Mouse (Mus musculus): ENCODE measurements around the gene Olfr855. TPM values are rescaled to one million over a fixed set of nuclear protein-coding genes. Genes with fewer than 3 reads are reported as not detected.

Gene Olfr855
- not detected for polyA plus RNA-seq (2014; fragmentation: Illumina TruSeq; extraction: RNeasy Lipid Tissue Mini Kit (QIAGEN cat#74804); ENCODE audit: low read depth, low replicate concordance)

DNA sequence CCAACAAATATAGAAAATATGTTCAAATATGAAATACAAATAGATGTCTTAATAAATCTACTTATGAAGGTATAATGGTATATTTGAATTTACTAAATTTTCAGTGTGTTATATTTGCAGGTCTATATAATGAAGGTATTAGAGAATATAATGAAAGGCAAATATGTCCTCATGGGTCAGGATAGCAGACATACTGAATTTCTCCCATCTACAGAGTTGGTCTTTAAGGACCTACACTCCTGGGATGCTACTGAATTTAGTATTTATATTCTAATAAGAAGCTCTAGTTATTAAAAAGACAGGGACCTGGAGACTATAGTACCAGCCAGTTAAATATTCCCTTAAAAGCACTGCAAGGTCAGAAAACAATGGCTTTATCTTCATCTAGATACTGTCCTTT is at the start of gene Olfr855:
Olfr855 (plus strand) TSS at position 301 of the 400 bp plus-strand sequence.

DNA sequence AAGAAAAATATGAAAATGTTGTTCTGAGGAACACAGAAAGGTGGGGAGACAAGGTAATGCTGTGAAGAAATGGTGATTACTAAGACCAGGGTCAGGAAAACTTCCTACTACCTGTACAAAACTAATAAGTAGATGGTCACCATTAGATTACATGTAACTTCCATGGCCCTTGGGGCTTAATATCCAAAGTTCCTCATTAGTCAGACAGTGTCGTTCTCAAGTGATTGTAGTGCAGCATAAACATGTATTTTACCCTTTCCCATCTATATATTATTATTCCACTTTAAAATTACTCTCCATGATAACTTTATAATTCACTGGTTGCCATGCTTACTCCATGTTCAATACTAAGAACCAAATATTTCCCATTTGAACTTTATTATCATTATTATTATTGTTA is 41.4 kb upstream of the Olfr855 start, which contains the start of gene Olfr853:
Olfr853 (minus strand) TSS at position 101 of the 400 bp plus-strand sequence.

DNA sequence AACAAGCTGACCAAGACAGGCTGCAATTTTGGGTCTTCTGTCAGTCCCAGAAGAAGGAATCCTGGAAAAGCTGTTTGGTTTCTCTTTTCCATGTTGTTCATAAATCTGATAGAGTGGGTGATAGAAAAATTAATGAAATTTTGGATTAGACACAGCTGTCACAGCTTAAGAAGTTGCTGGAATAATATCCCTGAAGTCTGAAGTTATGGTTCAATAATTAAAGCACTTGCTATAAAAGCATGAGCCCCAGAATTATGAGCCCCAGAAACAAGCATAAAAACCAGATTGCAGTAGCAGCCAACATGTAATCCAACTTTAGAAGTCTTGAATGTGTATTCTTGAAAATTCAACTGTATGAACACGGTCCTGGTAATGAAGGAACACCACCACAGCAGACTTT is 15.1 kb upstream of the Olfr855 start, which contains the start of gene Olfr854:
Olfr854 (minus strand) TSS at position 101 of the 400 bp plus-strand sequence.

DNA sequence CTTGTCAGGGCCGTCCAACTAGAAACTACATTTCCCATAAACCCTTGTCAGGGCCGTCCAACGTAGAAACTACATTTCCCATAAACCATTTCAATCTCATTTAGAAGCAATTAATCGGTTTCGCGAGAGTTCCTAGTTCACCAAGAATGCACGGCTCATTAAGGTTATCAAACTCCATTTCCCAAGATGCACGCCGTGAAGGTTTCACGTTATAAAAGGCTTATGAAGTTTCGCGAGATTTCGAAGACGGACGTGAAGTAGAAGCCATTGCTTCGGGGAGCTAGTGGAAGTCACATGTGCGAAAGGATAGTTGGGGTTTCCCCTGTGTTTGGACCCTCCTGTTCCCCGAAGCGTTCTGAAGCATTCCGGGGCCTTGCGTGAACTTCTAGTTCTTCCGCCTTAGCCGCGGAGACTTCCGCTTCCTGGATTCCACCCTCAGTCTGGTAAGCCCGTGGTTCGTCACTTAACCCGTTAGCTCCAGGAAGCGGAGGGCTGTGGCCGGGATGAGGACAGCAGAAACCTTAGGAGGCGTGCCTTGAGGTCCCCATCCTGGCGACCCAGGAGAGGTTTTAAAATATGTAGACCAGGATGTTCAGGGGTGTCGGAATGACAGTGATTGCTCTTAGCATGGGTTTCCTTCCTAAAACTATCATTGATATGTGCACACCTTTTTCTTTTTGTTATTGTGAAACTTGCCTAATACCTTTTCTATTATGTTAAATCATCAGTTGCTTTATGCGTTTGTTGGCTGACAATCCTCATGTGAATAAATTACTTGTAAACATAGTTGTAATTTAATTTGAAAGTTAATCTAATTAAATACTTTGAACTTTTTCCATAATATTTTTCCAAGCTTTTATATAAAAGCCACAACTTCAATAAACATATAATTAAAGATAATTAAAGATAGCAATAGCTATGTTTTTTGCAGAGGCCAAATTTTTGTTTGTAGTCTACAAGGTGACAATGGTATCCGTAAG is 39.7 kb downstream of the Olfr855 start, which contains the start of gene Zfp317:
Zfp317 (plus strand) TSS at position 260 of the 980 bp plus-strand sequence.

Other genes with a start within 250 kb of the Olfr855 start
- not detected for gene Olfr845, start 246.2 kb upstream of the Olfr855 start, polyA plus RNA-seq (2014; fragmentation: Illumina TruSeq; extraction: RNeasy Lipid Tissue Mini Kit (QIAGEN cat#74804); ENCODE audit: low read depth, low replicate concordance)
- not detected for gene Olfr846, start 218.6 kb upstream of the Olfr855 start, polyA plus RNA-seq (2014; fragmentation: Illumina TruSeq; extraction: RNeasy Lipid Tissue Mini Kit (QIAGEN cat#74804); ENCODE audit: low read depth, low replicate concordance)
- gene Olfr847, start 203.9 kb upstream of the Olfr855 start, polyA plus RNA-seq (2014; fragmentation: Illumina TruSeq; extraction: RNeasy Lipid Tissue Mini Kit (QIAGEN cat#74804); ENCODE audit: low read depth, low replicate concordance): not detected
- gene Olfr849, start 142.4 kb upstream of the Olfr855 start, polyA plus RNA-seq (2014; fragmentation: Illumina TruSeq; extraction: RNeasy Lipid Tissue Mini Kit (QIAGEN cat#74804); ENCODE audit: low read depth, low replicate concordance): not detected
- gene Olfr850, start 104.4 kb upstream of the Olfr855 start, polyA plus RNA-seq (2014; fragmentation: Illumina TruSeq; extraction: RNeasy Lipid Tissue Mini Kit (QIAGEN cat#74804); ENCODE audit: low read depth, low replicate concordance): not detected
- not detected for gene Olfr851, start 89.3 kb upstream of the Olfr855 start, polyA plus RNA-seq (2014; fragmentation: Illumina TruSeq; extraction: RNeasy Lipid Tissue Mini Kit (QIAGEN cat#74804); ENCODE audit: low read depth, low replicate concordance)
- gene Olfr853, start 41.5 kb upstream of the Olfr855 start, polyA plus RNA-seq (2014; fragmentation: Illumina TruSeq; extraction: RNeasy Lipid Tissue Mini Kit (QIAGEN cat#74804); ENCODE audit: low read depth, low replicate concordance): not detected
- not detected for gene Olfr854, start 15.2 kb upstream of the Olfr855 start, polyA plus RNA-seq (2014; fragmentation: Illumina TruSeq; extraction: RNeasy Lipid Tissue Mini Kit (QIAGEN cat#74804); ENCODE audit: low read depth, low replicate concordance)
- 35.9 TPM for gene Zfp317, start 39.5 kb downstream of the Olfr855 start, polyA plus RNA-seq (2014; fragmentation: Illumina TruSeq; extraction: RNeasy Lipid Tissue Mini Kit (QIAGEN cat#74804); ENCODE audit: low read depth, low replicate concordance)
- gene Olfr857, start 126.8 kb downstream of the Olfr855 start, polyA plus RNA-seq (2014; fragmentation: Illumina TruSeq; extraction: RNeasy Lipid Tissue Mini Kit (QIAGEN cat#74804); ENCODE audit: low read depth, low replicate concordance): not detected
- gene Olfr58, start 197.7 kb downstream of the Olfr855 start, polyA plus RNA-seq (2014; fragmentation: Illumina TruSeq; extraction: RNeasy Lipid Tissue Mini Kit (QIAGEN cat#74804); ENCODE audit: low read depth, low replicate concordance): not detected
- gene Olfr859, start 222.3 kb downstream of the Olfr855 start, polyA plus RNA-seq (2014; fragmentation: Illumina TruSeq; extraction: RNeasy Lipid Tissue Mini Kit (QIAGEN cat#74804); ENCODE audit: low read depth, low replicate concordance): not detected